ENCODE assay signal across 19 mouse cellular contexts in the genomic region with DNA sequence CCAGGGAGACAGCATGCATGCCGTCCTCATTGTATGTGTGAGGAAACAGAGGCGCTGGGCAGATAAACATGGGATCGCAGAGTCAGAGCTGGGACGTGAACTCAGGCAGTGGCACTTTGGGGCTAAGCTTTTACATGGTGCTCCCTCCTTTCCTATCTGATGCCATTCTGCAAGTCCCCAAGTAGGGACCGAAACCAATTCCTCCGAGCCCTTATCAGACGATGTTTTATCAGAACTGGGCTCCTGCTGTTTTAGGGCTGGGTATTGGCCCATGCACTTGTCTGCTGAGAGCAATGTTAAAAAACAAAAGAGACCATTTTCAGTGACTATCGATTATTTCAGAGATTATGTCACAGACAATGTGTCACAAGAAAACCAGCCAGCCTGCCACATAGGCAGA.
"Had no signal": no experiment of that assay in that cellular context is flagged by ENCODE, and none has a peak within 500 bp of the region (broad histone marks: within the 10 kb centered on the region; RNA-seq: fewer than 3 reads in every experiment).

No protein-coding gene starts in this region.

- H3K4me3 ChIP-seq: liver, embryonic 15.5 days; lung, embryonic 15.5 days; midbrain, embryonic 13.5 days; midbrain, embryonic 15.5 days; neural tube, embryonic 12.5 days; stomach, embryonic 15.5 days had no signal

- DNase-seq: liver, postnatal 0 days; lung, adult 2 months; lung, postnatal 4 days; retina, postnatal 1 day; right cerebral cortex, adult 18-20 months; right cerebral cortex, postnatal 25 days; right cerebral cortex, postnatal 4 days; spleen, adult 18-20 months; thymus, adult 2 months; thymus, postnatal 25 days; thymus, postnatal 4 days had no signal

- H3K27ac ChIP-seq: liver, embryonic 15.5 days; lung, embryonic 15.5 days; midbrain, embryonic 13.5 days; midbrain, embryonic 15.5 days; neural tube, embryonic 12.5 days; stomach, embryonic 15.5 days; stomach, postnatal 0 days had no signal

- ATAC-seq: liver, postnatal 0 days; lung, postnatal 0 days; midbrain, embryonic 13.5 days; midbrain, embryonic 15.5 days had no signal
